Mouse (Mus musculus) liver, embryonic 14.5 days (tissue): ENCODE measurements around the gene Tle2. TPM values are rescaled to one million over a fixed set of nuclear protein-coding genes. Genes with fewer than 3 reads are reported as not detected.
A peak's percentile ranks its signal among the peaks of the same experiment; 100 is the strongest.

Experiments used
- ATAC-seq: fragments of 200-750 bp; cut with Nextera tagmentation; 2 replicates; pipeline ENCODE4 v1.8.0; 2017; ENCODE audit warnings: moderate number of reproducible peaks, mild to moderate bottlenecking, moderate library complexity; ENCODE audit not compliant: insufficient read depth
- DNase-seq, 3 experiments: peaks; one replicate each; pipeline ENCODE4 v3.0.0-alpha.2; 2012 to 2013; ENCODE audit warnings: low read depth in 3 of 3, low spot score in 3 of 3
- H3K27ac ChIP-seq: fragments of 300-500 bp; sonication (generic); 2 replicates; pipeline ENCODE4 v1.5.1; 2014; ENCODE audit warnings: moderate library complexity, mild to moderate bottlenecking, control low read depth, inconsistent platforms
- H3K27me3 ChIP-seq: fragments of 300-500 bp; sonication (generic); 2 replicates; pipeline ENCODE4 v1.6.1; 2014; ENCODE audit warnings: mild to moderate bottlenecking, low read length, moderate library complexity; ENCODE audit not compliant: control insufficient read depth, insufficient read depth
- H3K36me3 ChIP-seq: fragments of 300-500 bp; sonication (generic); replicated peaks from 2 replicates; pipeline ENCODE4 v1.6.1; 2014; ENCODE audit warnings: low read depth; ENCODE audit not compliant: control insufficient read depth, insufficient read depth
- H3K4me1 ChIP-seq, 2 experiments: fragments of 200-500 bp in 1 of 2; fragments of 300-500 bp in 1 of 2; sonication (generic) in 1 of 2; replicated peaks; 2 replicates each; pipeline ENCODE4 v1.6.1; 2012 to 2014; ENCODE audit warnings: antibody characterized with exemption in 1 of 2, inconsistent platforms in 1 of 2, low read length in 1 of 2; ENCODE audit not compliant: control insufficient read depth in 2 of 2, insufficient read depth in 2 of 2
- H3K4me2 ChIP-seq: fragments of 300-500 bp; sonication (generic); 2 replicates; pipeline ENCODE4 v1.6.1; 2014; ENCODE audit warnings: low read depth, mild to moderate bottlenecking, control low read depth, moderate library complexity
- H3K4me3 ChIP-seq, 2 experiments: fragments of 200-500 bp in 1 of 2; fragments of 300-500 bp in 1 of 2; sonication (generic) in 1 of 2; 2 replicates each; pipeline ENCODE4 v1.5.1; 2012 to 2014; ENCODE audit warnings: low read depth in 2 of 2, low read length in 2 of 2, mild to moderate bottlenecking in 2 of 2, control low read depth in 1 of 2, inconsistent platforms in 1 of 2, moderate library complexity in 1 of 2; ENCODE audit not compliant: insufficient read depth in 1 of 2
- H3K9ac ChIP-seq: fragments of 300-500 bp; sonication (generic); replicated peaks from 2 replicates; pipeline ENCODE4 v1.6.1; 2014; ENCODE audit warnings: mild to moderate bottlenecking, control low read depth, moderate library complexity
- H3K9me3 ChIP-seq: fragments of 300-500 bp; sonication (generic); 2 replicates; pipeline ENCODE4 v1.6.1; 2016; ENCODE audit warnings: low read length, mixed read lengths; ENCODE audit not compliant: control insufficient read depth
- CTCF ChIP-seq: IDR thresholded peaks from 2 replicates; pipeline ENCODE4 v1.5.1; 2016; ENCODE audit warnings: antibody characterized with exemption, low read depth, control low read depth
- EP300 ChIP-seq: IDR thresholded peaks from 2 replicates; pipeline ENCODE4 v1.6.1; 2016; ENCODE audit warnings: antibody characterized with exemption, low read depth
- WGBS: fragments of 180-500 bp; shearing (Covaris S2); extraction: QIAGEN DNeasy Blood & Tissue Kit; methylation state at CpG from one replicate; pipeline ENCODE4 v1.1.7; 2014; ENCODE audit not compliant: insufficient replicate concordance; 5-methylcytosine and 5-hydroxymethylcytosine counted together
- polyA plus RNA-seq, 2 experiments: library from polyadenylated mRNA; depleted of rRNA in 1 of 2; stranded (reverse) in 1 of 2; unstranded in 1 of 2; fragments of >200 nt; fragmentation: Nextera tagmentation in 1 of 2; extraction: Ambion mirVana in 1 of 2; gene quantifications; 2 replicates each; pipeline versions ENCODE4 v1.2.1 to v1.2.3; 2012 to 2014

The Tle2 gene
- polyA plus RNA-seq, 2 experiments = 0.90 to 5.2 TPM

- Histone ChIP-seq H3K36me3 (no peaks in the 10 kb centered on the region), H3K9ac (no peak overlapping the region), H3K4me2 (no peak overlapping the region), H3K9me3 (no peaks in the 10 kb centered on the region), H3K27me3 (no peaks in the 10 kb centered on the region), H3K27ac (no peak overlapping the region), H3K4me3 (no peak overlapping the region), H3K4me1 (no peaks in the 10 kb centered on the region)
- WGBS = 73% methylated on average over 6 of the region's 6 CpGs
- TF ChIP-seq CTCF (no peak), EP300 (no peak)
- DNase-seq (no peak), ATAC-seq (no peak)
These were observed 41.1 kb downstream of the Tle2 start for GRCm38 (mm10) chr10:81615486-81615885.

GRCm38 (mm10) chr10:81619976-81620375 lies 45.6 kb downstream of the Tle2 start:
- no peak overlapping the region for H3K27ac ChIP-seq
- 63% methylated on average over 5 of the region's 5 CpGs for WGBS
- TF ChIP-seq EP300 (no peak), CTCF (no peak)

GRCm38 (mm10) chr10:81620786-81621185 lies 46.4 kb downstream of the Tle2 start:
- Histone ChIP-seq H3K4me3 (no peak overlapping the region), H3K27me3 (no peaks in the 10 kb centered on the region), H3K4me1 (0 out of 4 replicates have a peak, but pooled peaks cover 0 to 6% of the 10 kb centered on the region in 2 experiments), H3K9me3 (no peaks in the 10 kb centered on the region), H3K4me2 (no peak overlapping the region), H3K27ac (no peak overlapping the region), H3K9ac (no peak overlapping the region), H3K36me3 (no peaks in the 10 kb centered on the region)
- TF ChIP-seq EP300 = no peak
- TF ChIP-seq CTCF = no peak
- no peak for DNase-seq
- no peak for ATAC-seq
- 43% methylated on average over 9 of the region's 9 CpGs for WGBS

More at GRCm38 (mm10) chr10:81619976-81620375, 45.6 kb downstream of the Tle2 start:
- no peak overlapping the region for H3K4me3 ChIP-seq
- no peaks in the 10 kb centered on the region for H3K9me3 ChIP-seq
- ATAC-seq (no peak), DNase-seq (no peak)
- no peaks in the 10 kb centered on the region for H3K27me3 ChIP-seq
- H3K4me2 ChIP-seq = no peak overlapping the region
- no peaks in the 10 kb centered on the region for H3K36me3 ChIP-seq
- H3K9ac ChIP-seq = no peak overlapping the region
- H3K4me1 ChIP-seq = 0 out of 4 replicates have a peak, but pooled peaks cover 0 to 6% of the 10 kb centered on the region in 2 experiments

GRCm38 (mm10) chr10:81623441-81623840 lies 49.1 kb downstream of the Tle2 start:
- ATAC-seq = no peak
- no peaks in the 10 kb centered on the region for H3K27me3 ChIP-seq
- no peak overlapping the region for H3K4me3 ChIP-seq
- H3K36me3 ChIP-seq = no peaks in the 10 kb centered on the region
- H3K9me3 ChIP-seq = no peaks in the 10 kb centered on the region
- H3K4me2 ChIP-seq = no peak overlapping the region
- 42% methylated on average over 8 of the region's 8 CpGs for WGBS
- no peak overlapping the region for H3K27ac ChIP-seq
- no peak for DNase-seq
- H3K9ac ChIP-seq = no peak overlapping the region
- peaks cover 10 to 18% of the 10 kb centered on the region in 2 experiments for H3K4me1 ChIP-seq
- TF ChIP-seq EP300 = no peak
- no peak for TF ChIP-seq CTCF

- DNase-seq (no peak), ATAC-seq (peak; percentile 1; the same call in 1 of the 2 replicates)
- H3K9me3 ChIP-seq = no peaks in the 10 kb centered on the region
- H3K9ac ChIP-seq = peak overlapping the region; percentile 89
- H3K4me3 ChIP-seq = peak overlapping the region; percentile 70 to 90
- peak overlapping the region; percentile 93 for H3K4me2 ChIP-seq
- H3K27ac ChIP-seq = peak overlapping the region; percentile 88
- peaks cover 10 to 18% of the 10 kb centered on the region in 2 experiments for H3K4me1 ChIP-seq
- H3K36me3 ChIP-seq = no peaks in the 10 kb centered on the region
- H3K27me3 ChIP-seq = no peaks in the 10 kb centered on the region
- WGBS = 74% methylated on average over 22 of the region's 22 CpGs
- no peak for TF ChIP-seq EP300
These were observed 52.0 kb downstream of the Tle2 start for GRCm38 (mm10) chr10:81626101-81626993.
